Mouse (Mus musculus) cerebellum, adult 11-12 months (tissue): ENCODE data around the gene Bcl2l13.
"Not testable (repeated sequence)": the region's sequence is repeated elsewhere in the genome, so short reads cannot be mapped to it uniquely, and the experiment has no call there.

Experiments
- DNase-seq: peaks from one replicate; pipeline ENCODE4 v3.0.0; 2022

The Bcl2l13 gene

DNA sequence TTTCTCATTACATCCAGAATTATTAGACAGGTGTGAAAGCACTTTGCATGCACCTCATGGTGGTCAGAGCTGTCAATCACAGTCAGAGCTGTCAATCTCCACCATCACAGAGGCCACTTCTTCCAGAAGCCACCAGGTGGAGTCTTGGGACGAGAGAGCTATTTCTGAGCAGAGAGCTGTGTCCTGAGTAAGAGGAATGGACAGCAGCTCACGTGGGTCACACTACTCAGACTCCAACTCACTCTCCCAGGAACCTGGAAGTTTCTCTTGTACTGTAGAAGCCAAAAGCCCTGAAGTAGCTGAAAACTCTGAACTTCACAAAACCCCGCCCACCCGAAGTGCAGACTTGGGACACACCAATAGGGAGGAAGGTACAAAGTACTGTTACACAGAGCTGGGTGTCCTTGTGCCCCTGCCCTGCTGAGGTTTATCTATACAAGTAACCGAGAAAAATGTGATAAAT, 67.5 kb downstream of the Bcl2l13 start:
- no peak for DNase-seq

DNA sequence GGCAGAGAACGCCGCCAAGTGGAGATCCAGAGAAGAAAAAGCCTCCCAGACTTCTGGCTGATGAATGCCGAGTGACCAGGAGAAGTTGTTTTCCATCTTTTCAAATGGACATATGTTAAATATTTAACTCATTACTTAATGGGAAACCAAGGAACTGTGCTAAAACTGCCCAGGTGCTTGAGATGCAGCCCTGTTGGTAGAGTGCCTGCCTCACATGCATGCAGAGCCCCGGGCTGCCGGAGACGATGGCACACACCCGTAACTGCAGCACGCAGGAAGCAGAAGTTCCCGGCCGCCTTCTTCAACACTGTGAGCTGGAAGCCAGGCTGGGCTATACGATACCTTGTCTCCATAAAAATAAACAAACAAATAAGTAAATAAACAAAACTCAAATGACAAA, 67.9 kb downstream of the Bcl2l13 start:
- no peak for DNase-seq

DNA sequence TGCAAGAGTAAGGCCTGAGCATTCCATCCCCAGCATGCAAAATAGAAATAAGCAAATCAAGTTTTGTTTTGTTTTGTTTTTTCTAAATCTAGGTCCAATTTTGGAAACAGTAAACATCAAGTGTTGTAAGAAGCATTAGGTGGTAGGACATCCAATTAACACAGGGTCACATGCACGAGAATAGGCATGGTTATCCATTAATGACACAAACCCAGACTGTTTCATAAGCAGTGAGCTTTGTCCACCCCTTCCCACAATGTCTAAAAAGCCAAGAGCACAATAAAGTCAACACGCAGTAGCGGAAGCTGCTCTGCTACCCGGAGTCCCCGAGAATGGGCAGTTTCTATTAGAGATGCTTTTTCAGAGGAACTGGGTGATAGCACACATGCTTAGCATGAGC, 69.1 kb downstream of the Bcl2l13 start:
- DNase-seq: no peak

DNA sequence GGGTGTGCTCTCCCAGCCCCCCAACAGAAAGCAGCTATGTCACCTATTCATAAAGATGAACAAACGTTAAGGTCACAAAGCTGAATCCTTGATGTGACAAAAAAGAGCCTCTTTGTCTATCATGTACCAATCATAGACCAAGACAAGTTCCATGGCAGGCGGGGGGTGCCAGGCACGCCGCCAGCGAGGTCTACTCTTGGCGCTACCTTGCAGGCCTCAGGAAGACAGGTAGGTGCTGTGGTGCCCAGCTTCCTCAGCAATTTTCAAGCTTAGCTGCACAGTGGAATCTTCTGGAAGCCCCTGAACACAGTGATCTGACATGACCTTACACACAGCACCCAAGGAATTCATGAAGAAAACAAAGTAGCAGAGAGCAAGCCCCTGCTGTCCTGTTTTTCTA, 70.5 kb downstream of the Bcl2l13 start:
- DNase-seq: no peak

DNA sequence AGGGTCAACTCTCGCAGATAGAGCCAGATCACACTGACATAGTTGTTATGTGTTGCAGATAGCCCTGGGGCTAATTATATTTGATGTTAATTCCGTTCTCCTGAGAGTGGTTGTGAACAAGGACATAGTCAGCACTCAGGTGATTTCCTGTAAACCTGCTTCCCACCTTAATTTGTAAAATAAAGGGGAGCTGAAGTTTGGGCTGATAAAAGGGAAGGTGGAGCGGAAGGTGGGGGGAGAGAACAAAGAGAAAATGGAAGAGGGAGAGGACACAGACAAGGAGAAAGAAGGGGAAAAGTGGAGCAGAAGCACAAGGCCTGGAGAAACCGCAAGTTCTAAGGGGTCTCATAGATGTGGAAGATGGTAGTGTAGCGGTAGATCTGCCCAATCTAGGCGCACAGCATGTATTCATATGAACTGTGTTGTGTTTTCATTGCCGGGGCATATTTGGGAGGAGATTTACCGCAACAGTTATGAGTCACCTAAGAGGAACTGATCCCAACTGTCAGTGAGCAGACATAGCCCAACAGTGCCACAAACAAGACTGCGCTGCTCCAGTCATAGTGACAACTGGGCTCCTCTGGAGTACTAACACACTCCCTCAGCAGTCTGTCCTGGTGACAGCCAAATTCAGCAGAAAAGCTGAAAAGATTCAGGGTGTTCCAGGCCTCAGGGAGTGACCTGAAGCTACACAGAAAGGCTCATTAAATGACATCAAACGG, 72.0 kb downstream of the Bcl2l13 start:
- not testable (repeated sequence) for DNase-seq

DNA sequence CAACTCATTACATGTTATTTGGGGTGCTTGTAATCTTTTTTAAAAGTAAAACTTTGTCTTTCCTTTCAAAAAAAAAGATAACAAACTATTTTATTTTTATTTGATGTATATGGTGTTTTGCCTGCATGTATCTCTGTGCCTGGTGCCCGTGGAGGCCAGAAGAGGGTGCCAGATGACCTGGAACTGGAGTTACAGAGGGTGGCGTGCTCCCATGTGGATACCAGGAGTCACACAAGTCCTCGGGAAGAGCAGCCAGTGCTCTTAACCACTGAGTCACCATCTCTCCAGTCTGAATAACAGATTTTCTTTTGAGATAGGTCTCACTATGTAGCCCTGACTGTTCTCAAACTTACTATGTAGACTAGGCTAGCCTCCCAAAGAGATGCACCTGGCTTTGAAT, 73.5 kb downstream of the Bcl2l13 start:
- no peak for DNase-seq

DNA sequence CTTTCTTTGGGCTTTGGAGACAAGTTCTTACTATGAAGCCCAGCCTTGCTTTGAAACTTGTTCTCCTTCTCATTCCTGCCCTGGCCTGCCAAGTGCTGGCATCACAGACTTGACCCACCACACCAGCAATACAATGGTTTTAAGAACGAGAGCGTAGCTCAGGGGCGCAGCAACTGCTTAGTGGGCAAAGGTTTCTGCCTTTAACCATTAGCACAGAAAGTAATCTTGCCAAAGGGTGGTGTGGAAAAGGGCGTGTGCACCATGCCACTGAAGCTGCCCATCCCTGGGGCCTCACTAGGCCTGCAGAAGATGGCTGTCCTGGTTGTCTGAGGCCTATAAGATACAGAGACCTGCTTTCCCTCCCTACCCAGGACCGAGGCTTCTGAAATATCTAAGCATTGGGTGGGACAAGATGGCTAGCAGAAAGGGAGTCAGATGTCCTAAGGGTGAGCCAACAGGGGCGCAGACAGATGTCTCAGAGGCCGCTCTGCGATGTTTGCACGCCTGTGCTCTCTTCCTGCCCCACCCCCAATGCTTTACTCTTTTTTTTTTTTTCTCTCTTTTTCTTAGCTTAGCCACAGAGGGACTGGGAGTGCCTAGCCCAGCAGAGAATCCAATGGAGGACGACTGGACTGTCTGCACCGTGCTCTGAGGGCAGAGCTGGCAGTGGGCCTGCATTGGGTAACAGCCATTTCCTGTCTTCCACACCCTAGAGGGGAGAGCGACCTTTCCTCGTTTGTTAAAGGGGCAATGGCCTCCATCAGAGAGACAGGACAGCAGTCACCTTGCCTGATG, 75.4 kb downstream of the Bcl2l13 start:
- no peak for DNase-seq

DNA sequence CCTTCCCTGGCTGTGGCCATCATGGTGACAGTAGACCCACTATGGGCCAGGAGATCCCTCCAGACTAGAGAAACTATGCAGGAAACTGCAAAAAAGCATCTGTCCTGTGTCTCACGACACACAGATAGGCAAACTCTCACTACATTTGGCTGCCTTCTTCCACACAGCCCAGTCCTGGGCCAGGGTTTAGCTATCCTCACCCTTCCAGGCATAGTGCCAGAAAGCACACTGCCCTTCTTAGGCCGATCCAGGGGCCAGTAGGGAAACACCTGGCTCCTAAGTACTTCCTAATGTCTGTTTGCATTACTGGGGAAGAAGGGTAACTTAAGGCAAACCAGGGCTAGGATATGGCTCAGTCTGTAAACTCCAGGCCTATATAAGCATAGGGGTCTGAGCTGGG, 76.9 kb downstream of the Bcl2l13 start:
- DNase-seq: no peak

DNA sequence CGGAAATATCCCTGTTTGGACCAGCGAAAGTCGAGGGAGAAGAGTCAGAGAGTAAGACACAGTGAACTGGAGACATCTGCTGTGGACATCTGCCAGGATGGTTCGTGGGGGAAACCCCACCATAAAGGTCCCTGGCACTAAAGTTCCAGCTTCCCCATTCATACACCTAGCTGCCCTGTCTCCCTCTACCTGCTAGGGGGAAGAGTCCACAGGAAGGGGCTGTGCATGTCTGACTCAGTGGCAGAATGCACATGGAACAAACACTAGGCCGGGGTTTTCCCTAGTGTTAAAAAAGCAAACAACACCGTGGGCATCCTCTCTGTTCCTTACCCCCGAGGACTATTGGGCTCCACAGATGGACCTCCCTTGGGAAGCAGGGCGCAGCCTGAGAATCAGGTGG, 77.8 kb downstream of the Bcl2l13 start:
- DNase-seq: no peak

DNA sequence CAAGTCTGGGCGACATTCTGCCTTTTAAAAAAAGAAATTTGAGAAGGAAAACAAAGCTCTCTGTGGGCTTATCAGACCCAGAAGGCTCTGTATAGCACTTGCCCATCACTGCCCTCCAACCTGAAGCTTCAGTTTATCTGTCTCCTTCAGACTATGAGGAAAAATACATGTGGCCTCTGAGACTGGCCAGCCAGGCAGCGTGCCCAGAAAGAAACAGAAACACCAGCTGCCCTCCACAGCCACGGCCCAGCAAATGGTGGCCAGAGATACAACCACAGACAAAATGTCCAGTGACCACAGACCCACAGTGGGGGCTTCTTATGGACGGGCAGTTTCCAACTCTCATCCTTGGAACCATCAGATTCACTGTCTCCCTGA, 78.5 kb downstream of the Bcl2l13 start:
- no peak for DNase-seq

DNA sequence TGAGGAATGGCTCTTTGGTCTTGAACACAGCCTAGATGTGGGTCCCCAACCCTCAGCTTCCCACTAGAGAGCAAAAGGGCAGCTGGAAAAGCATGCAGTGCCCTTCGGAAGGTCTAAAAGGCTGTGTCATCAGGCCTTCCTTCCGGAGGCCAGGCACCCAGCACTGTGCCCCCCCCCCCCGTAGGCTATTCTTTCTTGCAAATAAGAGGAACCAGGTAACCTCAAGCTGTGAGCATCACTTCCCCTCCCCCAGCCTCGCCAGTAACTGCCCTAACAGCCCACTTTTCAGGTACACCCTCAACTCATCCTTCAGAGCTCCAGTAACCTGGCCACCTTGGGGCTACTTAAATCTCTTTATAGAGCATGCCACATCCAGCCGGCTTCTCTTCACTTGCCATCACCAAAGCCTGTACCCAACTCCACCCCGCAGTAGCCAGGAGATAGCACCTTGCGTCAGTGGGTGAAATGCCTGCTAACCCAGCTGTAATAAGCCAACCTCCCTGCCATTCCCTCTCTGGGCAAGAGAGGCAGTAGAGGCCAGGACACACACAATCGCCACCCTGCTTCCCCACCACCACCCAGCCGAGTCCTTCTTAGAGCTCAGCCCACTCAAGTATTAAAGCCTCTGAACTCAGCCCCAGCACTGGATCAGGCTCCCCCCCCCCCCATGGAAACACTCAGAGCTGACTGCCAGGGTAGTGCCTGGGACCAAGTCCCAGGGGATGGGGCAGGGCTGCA, 79.1 kb downstream of the Bcl2l13 start:
- DNase-seq: no peak

DNA sequence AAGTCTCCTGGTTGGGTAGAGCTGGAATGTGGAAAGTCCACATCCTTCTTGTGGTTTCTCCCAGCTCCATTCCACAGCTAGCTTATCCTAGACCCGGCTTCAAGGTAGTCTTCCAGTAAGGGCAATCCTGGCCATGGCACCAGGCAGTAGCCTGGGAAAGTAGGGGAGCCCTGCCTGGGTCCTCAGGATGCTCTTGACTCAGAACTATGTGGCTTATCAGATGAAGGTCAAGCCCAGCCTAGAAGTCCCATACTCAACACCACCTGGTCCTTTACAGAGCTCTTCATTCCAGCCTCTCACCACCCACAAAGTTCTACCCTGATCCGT, 79.6 kb downstream of the Bcl2l13 start:
- no peak for DNase-seq

DNA sequence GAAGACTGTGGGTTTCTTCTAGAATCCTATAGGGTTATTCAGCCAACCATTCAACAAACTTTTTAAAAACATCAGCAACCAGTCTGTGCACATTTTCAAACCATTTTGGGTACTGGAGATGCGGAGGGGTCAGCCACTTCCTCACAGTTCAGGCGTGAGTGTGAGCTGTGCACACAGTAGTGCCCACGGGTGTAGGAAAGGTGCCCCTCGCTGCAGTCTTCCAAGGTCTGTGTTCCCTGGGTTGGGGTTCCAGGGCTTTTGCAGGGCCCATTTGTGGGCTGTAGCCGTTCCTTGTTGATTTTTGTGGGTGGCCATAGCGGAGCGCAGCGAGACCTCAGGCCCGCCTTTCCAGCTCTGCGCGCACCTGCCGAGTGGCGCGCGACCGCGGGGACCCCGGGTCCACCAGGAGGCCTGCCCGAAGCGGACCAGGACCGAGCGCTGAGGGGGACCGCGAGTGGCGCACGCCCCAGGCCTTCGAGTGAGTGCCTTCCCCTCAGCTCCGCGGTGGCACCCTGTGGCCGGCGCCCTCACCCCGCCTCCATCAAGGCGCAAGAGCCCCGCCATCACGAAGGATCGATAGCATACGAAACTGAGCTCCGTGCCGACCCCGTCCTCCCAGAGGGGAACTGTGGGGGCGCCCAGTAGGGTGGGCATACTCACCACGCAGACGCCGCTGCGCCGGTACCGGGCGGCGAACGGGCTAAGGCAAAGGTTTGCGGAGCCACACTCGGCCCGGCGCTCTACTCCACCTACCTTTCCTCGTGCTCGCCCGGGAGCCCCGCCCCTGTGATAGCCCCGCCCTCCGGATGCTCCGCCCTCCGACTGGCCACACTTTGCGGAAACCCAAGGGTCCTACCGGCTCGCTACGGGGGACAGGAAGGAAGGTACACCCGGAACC, 80.3 kb downstream of the Bcl2l13 start, which contains the start of gene Bid:
TSS of gene Bid (minus strand) at position 780 of the 898 bp plus-strand sequence.
- peak; percentile 48 for DNase-seq

DNA sequence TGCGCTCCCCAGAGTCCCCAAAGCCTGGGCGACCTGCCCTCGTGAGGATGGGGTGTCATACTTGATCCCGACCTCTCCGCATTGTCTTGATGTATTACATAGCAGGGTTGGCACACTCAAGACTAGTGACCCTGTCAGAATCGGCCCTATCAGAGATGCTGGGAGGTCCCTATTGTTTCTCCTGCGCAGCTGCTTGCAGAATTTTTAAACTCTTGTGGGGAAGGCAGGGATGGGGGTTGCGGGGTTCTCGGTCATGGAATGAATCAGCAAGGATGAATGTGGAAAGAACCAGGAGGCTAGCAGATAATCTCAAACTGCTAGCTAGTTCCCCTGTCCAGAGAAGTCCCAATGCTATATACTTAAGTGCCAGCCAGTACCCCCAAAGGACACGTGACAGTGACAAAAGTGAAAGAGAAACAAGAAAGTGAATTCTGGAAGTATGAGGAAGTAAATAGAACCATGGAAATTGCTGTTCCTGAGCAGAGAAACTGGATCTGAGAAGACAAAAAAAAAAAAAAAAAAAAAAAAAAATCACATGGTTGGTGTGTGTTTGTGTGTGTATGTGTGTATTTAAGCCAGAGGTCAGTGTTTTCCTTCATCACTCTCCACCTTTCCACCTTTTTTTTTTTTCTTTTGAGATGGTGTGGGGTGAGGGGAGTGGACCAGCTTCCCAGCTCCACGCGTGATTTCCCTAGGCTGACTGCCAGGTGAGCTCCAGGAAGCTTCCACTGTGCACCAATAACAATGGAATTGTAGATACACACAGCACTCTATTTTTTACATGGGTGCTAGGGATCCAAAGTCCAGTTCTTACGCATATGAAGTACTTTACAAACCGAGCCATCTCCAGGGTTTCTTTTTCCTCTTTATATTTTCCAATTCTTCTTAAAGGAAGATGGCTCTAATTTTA, 81.2 kb downstream of the Bcl2l13 start:
- DNase-seq: not testable (repeated sequence)

DNA sequence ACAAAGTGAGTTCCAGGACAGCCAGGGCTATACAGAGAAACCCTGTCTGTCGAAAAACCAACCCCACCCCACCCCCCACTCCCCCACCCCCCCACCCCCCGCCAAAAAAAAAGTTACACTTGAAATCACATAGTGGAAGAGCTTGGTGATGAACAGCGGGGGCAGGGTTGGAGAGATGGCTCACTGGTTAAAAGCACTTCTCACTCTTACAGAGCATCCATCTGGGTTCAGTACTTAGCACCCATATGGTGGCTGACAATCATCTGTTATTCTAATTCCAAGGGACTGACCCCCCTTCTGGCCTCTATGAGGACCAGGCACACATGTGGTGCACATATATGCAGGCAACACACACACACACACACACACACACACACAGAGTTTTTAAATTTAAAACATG, 82.0 kb downstream of the Bcl2l13 start:
- DNase-seq: no peak

DNA sequence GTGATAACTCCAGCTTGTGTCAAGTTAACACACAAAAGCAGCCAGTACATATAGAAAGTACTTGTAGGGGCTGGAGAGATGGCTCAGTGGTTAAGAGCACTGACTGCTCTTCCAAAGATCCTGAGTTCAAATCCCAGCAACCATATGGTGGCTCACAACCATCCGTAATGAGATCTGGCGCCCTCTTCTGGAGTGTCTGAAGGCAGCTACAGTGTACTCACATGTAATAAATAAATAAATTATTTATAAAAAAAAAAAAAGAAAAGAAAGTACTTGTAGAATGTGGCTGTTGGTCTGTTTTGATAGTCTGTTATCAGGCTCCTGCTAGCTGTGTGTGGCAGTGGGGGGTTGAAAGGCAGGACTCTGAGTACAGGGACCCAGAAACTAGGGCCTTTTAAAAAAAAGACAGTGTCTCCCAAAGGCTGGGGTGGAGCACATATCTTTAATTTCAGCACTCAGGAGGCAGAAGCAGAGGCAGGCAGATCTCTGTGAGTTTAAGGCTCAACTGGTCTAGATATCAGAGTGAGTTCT, 88.8 kb downstream of the Bcl2l13 start:
- not testable (repeated sequence) for DNase-seq

DNA sequence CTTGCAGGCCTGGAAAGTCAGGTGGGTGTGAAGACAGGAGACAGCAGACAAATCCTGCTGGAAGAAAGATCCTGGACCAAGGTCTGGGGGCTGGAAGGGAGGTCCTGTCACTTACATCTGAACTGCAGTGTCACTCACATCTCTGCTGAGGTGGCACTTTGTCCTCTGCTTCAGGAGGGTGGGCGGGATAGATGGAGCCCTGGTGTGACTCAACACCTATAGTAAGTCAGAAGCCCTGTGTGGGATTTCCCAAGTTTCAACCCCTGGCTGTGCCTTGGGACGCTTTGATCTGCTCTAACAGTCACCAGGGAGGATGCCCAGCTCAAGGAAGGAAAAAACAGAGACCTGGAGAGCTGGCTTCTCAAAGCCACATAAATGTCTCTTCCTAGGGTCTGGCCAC, 90.9 kb downstream of the Bcl2l13 start:
- DNase-seq: no peak

DNA sequence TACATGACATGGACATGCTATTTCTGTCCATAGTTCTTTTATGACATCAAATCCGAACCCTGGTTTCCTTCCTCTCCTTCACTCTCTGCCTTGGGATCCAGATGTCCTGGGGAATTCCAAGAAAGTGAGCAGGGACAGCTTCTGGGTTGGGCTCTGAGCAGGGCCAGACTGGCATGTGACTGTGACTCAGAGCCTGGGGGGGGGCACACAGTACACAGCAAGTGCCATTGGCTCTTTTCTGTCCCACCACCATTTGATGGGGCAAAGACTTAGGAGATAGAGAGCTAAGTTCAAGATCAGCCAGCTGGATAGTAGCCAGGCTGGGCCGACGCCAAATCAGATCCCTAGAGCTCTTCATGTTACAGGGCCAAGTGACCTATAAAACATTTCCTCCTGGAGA, 91.8 kb downstream of the Bcl2l13 start:
- DNase-seq: peak; percentile 33

DNA sequence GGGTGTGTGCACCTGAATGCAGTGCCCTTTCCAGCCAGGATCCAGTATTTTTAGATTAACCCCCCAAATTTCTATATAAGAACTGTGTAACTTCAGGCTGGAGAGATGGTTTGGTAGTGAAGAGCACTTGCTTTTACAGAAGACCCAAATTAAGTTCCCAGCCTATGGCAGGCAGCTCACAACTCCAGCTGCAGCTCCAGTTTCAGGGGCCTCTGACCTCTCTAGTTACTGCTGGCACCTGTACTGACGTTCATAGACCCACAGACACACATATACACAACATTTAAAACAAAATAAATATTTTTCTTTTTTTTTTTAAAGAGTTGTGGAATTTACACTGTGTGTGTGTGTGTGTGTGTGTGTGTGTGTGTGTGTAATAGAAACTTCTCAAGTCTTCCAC, 93.4 kb downstream of the Bcl2l13 start:
- DNase-seq: no peak

DNA sequence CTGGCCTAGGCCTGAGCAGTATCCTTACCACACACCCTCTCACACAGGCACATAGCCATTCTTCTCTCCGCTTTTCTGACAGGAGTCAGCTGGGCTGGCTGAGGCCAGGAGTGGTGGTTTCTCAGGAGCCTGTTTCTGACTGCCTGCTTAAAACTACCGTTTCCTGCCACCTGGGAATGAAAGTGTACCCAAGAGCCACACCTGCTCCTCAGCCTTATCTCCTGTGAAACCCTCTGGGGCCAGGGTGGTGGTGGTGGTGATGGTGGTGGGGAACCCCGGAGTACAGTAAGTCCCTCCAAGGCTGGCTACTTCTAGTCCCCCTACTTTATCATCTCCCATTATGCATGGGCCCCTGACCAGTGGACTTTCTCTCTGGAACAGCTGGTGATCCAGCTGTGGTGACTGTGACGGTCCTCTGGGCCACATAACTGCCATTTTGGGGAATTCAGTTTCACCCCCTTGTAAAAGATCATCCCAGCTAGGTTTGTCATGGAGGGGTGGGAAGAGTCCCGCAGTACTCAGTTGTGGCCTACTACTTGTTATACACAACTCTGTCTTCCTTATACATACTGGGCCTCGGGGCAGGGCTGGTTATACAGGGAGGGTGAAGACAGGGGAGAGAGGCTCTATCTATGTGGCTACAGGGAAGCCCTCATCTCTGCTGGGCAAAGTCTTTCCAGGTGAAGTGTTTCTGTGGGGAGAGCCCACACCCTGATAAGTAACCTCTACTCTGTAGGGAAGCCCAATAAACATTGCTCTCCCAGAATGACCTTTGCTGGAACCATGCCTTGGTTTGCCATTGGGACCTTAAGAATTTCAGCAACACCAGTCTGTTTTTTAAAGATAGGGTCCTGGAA, 94.7 kb downstream of the Bcl2l13 start:
- DNase-seq: no peak
